Mouse (Mus musculus) brain, embryonic 14.5 days (tissue): Measurements from ENCODE around the gene Gemin8.

Source experiments
- CTCF ChIP-seq: fragments of 200-500 bp; IDR thresholded peaks from 2 replicates; pipeline ENCODE4 v1.5.1; 2012; ENCODE audit warnings: inconsistent platforms, mild to moderate bottlenecking, moderate library complexity, borderline replicate concordance; ENCODE audit not compliant: insufficient read depth, insufficient read length; ENCODE audit errors: extremely low read depth
- POLR2A ChIP-seq: fragments of 200-500 bp; IDR thresholded peaks from 2 replicates; pipeline ENCODE4 v1.6.1; 2012; ENCODE audit warnings: mild to moderate bottlenecking, inconsistent platforms, borderline replicate concordance; ENCODE audit not compliant: poor library complexity, insufficient read depth, insufficient read length, severe bottlenecking; ENCODE audit errors: extremely low read depth

- TF ChIP-seq POLR2A (no peak), CTCF (no peak)
Observed at GRCm38 (mm10) chrX:166229750-166230149, 59.5 kb downstream of the Gemin8 start.
